Mouse (Mus musculus) retina, postnatal 1 day (tissue): ENCODE data around the gene Atn1.

Experiments used
- DNase-seq: peaks from one replicate; pipeline ENCODE4 v3.0.0-alpha.2; 2012

The Atn1 gene

DNA sequence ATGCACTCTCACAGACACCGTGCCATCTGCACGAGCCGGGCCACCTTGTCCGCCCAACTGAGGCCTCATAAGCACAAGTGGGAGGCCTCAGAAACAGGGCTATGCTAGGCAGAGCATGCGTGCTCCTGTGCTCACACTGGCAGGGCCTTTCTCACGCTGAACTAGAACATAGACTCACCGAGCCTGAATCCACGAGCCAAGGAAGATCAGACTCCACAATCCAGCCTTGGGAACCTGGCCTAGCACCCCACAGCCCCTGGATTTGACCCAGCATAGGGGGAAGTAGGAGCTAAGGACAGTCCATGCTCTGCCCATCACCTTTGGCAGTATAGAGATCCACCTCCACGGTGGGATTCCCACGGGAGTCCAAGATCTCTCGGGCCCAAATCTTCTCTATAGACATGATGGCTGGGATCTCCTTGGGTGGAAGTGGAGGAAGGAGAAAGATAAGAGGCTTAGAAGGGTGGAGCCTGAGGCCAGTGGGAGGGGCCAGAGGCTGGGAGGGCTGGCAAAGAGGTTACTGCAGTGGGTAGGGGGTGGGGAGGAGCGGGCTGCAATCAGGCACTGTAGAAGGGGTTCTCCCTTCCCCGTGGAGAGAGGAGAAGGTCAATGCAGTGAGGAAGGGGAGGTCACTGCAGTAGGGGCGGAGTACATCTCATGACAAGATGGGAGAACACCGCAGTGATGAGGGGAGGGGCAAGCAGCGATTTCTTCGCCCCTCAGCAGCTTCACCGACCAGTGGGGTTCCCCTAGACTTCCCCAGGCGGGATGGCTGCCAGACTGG lies 11.8 kb upstream of the Atn1 start:
- DNase-seq: peak; percentile 79

DNA sequence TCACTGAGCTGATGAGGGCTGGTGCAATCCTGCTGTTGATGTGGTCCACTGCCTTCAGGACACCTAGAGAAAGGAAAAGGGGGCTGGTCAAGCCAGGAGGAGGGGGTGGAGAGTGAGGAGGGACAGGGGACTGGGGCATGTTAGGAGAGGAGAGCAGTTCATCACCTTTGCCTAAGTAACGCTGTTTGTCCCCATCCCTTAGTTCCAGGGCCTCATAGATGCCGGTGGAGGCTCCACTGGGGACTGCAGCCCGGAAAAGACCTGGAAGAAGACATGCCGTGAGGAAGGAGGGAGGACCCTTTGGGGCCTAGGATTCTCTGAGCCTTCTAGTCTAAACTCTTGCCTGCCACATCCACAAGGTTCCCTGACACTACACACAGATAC lies 11.2 kb upstream of the Atn1 start:
- DNase-seq: no peak

- DNase-seq: no peak
These were observed 9.6 kb upstream of the Atn1 start for GRCm38 (mm10) chr6:124765951-124766350.

GRCm38 (mm10) chr6:124759259-124759658 lies 2.9 kb upstream of the Atn1 start:
- peak; percentile 89 for DNase-seq

GRCm38 (mm10) chr6:124758849-124759232 lies 2.5 kb upstream of the Atn1 start:
- DNase-seq: no peak

GRCm38 (mm10) chr6:124757909-124758848 lies 1.9 kb upstream of the Atn1 start:
- DNase-seq: peak; percentile 65

DNA sequence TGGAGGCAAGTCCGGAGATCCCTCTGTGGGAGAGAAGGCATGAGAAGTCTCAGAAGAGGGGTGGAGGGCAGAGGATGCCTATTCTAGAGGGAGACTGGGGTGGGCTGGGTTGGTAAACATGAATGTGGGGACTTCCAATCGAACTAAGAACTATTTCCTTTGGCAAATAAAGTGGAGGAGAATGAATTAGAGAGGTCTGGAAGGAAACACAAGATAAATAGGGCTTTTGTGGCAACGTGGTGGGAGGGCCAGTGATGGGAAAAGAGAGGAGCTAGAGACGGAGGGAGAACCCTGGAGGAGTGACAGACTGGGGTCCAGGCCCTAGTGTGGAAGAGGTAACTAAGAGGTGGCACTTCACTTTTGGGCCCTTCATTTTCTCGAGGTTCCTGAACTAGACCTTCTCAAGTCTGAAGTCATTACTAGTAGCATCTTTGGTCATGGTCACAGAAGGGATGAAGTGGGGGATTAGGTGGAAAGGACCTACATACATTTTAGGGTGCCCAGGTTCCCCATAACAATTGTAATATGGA lies 1.1 kb upstream of the Atn1 start:
- no peak for DNase-seq

- peak; percentile 91 for DNase-seq
These were observed 477 bp upstream of the Atn1 start for GRCm38 (mm10) chr6:124756652-124757350.

GRCm38 (mm10) chr6:124755306-124755705 lies 1.0 kb downstream of the Atn1 start:
- DNase-seq: no peak

- DNase-seq: no peak
These were observed 2.5 kb downstream of the Atn1 start for GRCm38 (mm10) chr6:124753861-124754260.

DNA sequence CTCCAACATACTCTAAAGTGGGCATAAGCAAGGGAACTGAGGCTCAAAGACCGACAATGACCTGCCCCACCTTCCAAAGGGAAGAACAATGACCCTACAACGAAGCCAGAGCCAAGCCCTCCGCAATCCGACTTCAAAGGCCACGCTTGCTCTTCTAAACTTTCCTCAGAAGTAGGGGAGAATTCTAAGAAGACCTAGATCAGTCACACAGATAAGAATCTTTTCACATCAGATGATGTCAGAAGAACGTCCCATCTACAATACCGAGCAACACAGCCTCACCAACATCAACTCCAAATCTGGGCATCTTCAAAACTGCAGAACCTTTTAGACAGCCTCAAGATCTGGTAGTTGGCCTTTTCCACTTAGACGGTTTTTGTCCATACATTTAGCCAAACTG lies 5.9 kb downstream of the Atn1 start:
- no peak for DNase-seq

DNA sequence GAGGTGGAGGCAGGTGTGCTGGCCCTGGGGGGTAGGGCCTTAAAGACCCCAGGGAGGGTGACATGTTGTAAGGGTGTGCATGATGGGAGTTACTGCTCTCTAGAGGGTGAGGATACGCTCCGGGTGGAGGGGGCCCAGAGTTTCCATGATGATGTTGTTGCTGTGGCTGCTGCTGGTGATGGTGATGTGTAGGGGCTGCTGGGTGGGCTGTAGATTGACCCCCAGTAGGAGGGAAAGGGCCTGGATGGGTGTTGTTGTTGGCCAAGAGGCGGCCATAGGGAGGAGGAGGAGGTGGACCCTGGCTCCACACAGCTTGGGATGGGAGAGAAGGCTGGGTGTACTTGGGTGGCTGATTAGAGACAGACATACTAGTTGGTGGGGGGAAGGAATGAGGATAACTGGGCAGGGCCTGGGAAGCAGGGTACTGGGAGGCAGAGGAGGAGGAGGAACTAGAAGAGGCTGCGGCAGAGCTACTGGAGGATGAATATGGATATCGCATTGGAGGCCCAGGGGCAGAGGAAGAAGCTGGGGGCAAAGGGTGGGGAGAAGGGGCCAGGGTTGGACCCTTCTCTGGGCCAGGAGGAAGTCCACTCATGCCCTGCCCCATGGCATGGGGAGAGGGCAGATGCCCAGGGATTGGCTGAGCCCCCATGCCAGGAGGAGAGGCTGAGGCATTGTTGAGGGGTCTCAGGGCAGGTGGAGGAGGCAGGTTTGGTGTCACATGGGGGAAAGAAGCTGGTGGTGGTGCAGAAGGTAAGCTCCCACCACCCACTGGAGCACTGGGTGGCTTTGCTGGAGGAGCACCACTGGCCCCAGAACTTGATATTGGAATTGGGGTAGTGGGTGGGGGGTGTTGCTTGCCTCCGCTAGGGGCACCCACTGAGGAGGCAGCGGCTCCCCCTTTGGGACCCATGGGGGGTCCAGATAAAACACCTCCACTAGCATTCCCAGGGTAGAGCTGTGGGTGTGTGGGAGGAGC lies 9.4 kb downstream of the Atn1 start:
- DNase-seq: no peak

- DNase-seq: no peak
These were observed 10.1 kb downstream of the Atn1 start for GRCm38 (mm10) chr6:124746296-124746605.

DNA sequence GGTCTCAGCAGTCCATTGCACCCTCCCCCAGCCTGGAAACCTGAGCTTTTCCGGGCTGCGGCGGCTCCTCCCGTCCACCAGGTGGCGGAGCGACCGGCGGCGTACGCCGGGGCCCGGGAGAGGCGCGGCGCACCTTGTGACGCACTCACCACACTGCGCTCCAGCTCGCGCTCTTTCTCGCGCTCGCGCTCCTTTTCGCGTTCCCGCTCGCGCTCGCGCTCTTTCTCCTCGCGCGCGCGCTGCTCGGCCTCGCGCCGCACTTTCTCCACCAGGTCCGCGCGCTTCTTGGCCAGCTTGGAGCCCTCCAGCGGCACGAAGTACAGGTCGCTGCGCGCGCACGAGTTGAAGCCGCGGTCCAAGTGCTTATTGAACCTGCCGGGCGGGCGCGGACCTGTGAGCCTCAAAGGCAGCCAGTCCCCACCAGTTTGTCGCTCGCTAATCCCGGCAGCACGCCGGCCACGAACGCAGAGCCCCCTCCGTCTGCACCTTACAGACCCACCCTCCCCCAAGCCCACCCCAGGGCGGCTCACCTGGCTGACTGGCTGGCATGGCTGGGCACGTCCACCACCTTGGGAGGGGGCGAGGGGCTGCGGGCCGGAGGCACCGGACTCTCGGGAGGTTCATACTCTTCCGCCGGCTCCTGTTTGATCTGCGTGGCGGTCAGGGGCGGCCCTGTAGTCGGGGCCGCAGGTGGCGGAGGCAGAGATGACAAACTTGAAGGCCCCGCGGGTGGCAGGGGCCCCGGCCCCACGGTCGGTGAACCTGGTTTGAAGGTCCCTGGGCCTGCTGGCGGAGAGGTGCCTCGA lies 10.6 kb downstream of the Atn1 start:
- DNase-seq: peak; percentile 98

GRCm38 (mm10) chr6:124744755-124745321 lies 11.5 kb downstream of the Atn1 start:
- no peak for DNase-seq

- no peak for DNase-seq
These were observed 12.7 kb downstream of the Atn1 start for GRCm38 (mm10) chr6:124743647-124744046.

DNA sequence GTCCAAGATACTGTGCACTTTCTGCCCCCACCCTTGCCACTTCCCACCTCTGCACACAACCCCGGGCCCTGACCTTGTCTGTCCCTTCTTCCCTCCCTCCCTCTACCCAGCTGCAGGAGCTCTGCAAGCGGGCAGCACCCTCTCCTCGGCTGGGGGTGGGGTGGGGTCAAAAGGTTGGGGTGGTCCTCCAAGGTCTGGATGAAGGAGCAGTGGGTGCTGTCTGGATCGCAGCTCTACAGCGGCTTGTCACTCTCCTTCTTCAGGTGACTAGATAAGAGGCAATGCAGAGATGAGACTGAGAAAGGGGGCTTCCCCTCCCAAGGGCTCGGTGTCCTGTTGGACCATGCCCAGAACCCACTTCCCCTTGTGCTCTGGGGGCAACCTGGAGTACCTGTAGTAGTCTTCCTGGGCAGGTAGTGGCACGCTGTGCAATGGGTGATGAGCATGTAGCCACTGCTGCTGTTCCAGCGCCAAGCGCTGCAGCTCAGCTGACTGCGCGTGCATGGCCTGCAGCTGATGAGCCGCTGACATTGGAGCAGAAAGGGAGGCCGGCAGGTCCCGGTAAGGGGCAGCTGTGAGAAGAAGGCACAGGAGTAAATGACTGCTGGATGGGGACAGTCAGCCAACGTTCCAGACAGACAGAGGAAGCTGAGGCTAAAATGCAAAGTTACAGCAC lies 13.3 kb downstream of the Atn1 start:
- DNase-seq: no peak

GRCm38 (mm10) chr6:124741842-124742241 lies 14.5 kb downstream of the Atn1 start:
- DNase-seq: no peak

DNA sequence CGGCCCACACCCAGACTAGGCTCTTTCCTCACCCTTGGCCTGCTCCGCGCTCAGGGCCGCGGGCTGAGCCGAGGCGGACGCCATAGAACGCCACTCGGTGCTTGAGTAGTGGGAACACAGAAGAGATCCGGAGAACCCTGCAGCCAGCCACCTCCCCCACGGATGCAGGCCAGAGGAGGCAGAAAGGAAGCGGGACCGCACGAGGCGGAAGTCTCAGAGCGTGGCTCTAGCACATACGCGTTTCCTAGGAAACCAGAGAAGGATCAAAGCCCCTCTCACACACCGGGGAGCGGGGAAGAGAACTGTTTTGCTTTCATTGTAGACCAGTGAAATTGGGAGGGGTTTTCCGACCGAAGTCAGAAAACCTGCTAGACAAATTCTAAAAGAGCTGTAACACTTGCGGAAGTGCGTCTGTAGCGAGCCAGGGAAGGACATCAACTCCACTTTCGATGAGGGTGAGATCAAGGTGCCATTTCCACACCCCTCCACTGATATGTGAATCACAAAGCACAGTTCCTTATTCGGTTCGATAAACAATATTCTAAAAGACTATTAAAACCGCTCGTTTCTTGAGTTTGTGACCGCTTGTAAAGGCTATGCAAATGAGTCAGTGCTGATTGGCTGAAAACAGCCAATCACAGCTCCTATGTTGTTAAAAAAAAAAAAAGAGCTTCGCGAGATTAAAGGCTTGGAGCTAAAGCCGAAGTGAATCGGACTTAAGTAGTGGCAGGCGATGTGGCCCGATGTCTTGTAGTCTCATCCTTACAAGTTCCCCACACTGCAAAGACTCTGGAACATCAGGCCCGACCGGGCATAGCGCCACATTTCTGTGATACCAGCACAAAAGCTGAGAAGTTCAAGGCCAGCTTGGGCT lies 15.2 kb downstream of the Atn1 start, which contains the start of gene Grcc10:
Gene Grcc10, minus strand, starts transcription at position 487 of the 874 bp plus-strand sequence.
- DNase-seq: peak; percentile 98
